Mouse (Mus musculus) G1E (cell line): ENCODE measurements around the gene Myh7b. TPM values are rescaled to one million over a fixed set of nuclear protein-coding genes. Genes with fewer than 3 reads are reported as not detected.

Experiments used
- ATAC-seq: 2 replicates; pipeline ENCODE4 v1.8.0; 2016; ENCODE audit warnings: mild to moderate bottlenecking; ENCODE audit not compliant: insufficient number of reproducible peaks, poor library complexity, low FRiP score, severe bottlenecking; ENCODE audit errors: extremely low read depth
- DNase-seq: peaks from one replicate; pipeline ENCODE4 v3.0.0; 2012; ENCODE audit warnings: low spot score
- H3K27me3 ChIP-seq: 2 replicates; pipeline ENCODE4 v1.6.1; 2012; ENCODE audit warnings: mild to moderate bottlenecking, low read length, inconsistent platforms; ENCODE audit not compliant: insufficient read depth
- H3K36me3 ChIP-seq: replicated peaks from 2 replicates; pipeline ENCODE3; 2012; ENCODE audit warnings: mild to moderate bottlenecking, inconsistent platforms
- H3K4me1 ChIP-seq: 2 replicates; pipeline ENCODE4 v1.6.1; 2012; ENCODE audit warnings: low read depth, low read length, inconsistent platforms, mixed read lengths; ENCODE audit not compliant: insufficient read depth
- H3K4me3 ChIP-seq: 2 replicates; pipeline ENCODE4 v1.5.1; 2012; ENCODE audit warnings: low read depth, mild to moderate bottlenecking, inconsistent platforms, low read length, moderate library complexity, mixed read lengths
- H3K9me3 ChIP-seq: replicated peaks from 2 replicates; pipeline ENCODE4 v1.6.1; 2012; ENCODE audit warnings: inconsistent platforms
- CTCF ChIP-seq: IDR thresholded peaks from 2 replicates; pipeline ENCODE4 v1.5.1; 2012; ENCODE audit warnings: low read depth, low read length, inconsistent platforms, mixed read lengths
- GATA1 ChIP-seq: IDR thresholded peaks from 2 replicates; pipeline ENCODE4 v1.6.1; 2012; ENCODE audit warnings: borderline replicate concordance, low read length, inconsistent platforms, mixed read lengths
- GATA2 ChIP-seq: IDR thresholded peaks from 2 replicates; pipeline ENCODE4 v1.6.1; 2012; ENCODE audit warnings: low read depth, low read length, inconsistent platforms, borderline replicate concordance
- POLR2AphosphoS5 ChIP-seq: IDR thresholded peaks from 2 replicates; pipeline ENCODE4 v1.6.1; 2012; ENCODE audit warnings: low read depth, low read length, inconsistent platforms; ENCODE audit not compliant: insufficient replicate concordance
- TAL1 ChIP-seq: conservative IDR thresholded peaks from 2 replicates; pipeline ENCODE4 v1.6.1; 2012; ENCODE audit warnings: low read depth, low read length, inconsistent platforms, mixed read lengths
- polyA plus RNA-seq: library from polyadenylated mRNA; stranded (reverse); fragments of >175 nt; gene quantifications from 2 replicates; pipeline ENCODE4 v1.2.3, GENCODE M21; 2012
- total RNA-seq, 2 experiments: library from RNA; stranded (forward) in 1 of 2; stranded (reverse) in 1 of 2; fragments of 200-1000 nt in 1 of 2; fragments of >200 nt in 1 of 2; fragmentation: Nextera tagmentation in 1 of 2; gene quantifications; 2 replicates each; pipeline ENCODE4 v1.2.3; 2014 to 2017

Gene Myh7b
- total and polyA plus RNA-seq, 3 experiments, result 1.7 to 8.3 (median 2.3) TPM

- Histone ChIP-seq H3K36me3 (peaks cover 40% of the 10 kb centered on the region), H3K27me3 (no peaks in the 10 kb centered on the region), H3K4me3 (no peak overlapping the region), H3K4me1 (peaks cover 2% of the 10 kb centered on the region; the same call in 1 of the 2 replicates), H3K9me3 (no peaks in the 10 kb centered on the region)
- peak; percentile 27; the same call in 1 of the 2 replicates for TF ChIP-seq CTCF
- TF ChIP-seq GATA2, result no peak
- no peak for ATAC-seq
- DNase-seq, result no peak
Measured at GRCm38 (mm10) chr2:155673546-155673945, 62.5 kb downstream of the Myh7b start.

- ATAC-seq (no peak), DNase-seq (no peak)
- Histone ChIP-seq H3K36me3 (peaks cover 44% of the 10 kb centered on the region), H3K9me3 (no peaks in the 10 kb centered on the region), H3K4me1 (peaks cover 9% of the 10 kb centered on the region; the same call in 1 of the 2 replicates), H3K27me3 (no peaks in the 10 kb centered on the region), H3K4me3 (no peak overlapping the region)
- no peak for TF ChIP-seq TAL1
- no peak for TF ChIP-seq GATA1
- TF ChIP-seq GATA2, result no peak
- no peak for TF ChIP-seq POLR2AphosphoS5
- no peak for TF ChIP-seq CTCF
Measured at GRCm38 (mm10) chr2:155675118-155675517, 64.1 kb downstream of the Myh7b start.

- ATAC-seq (no peak), DNase-seq (no peak)
- TF ChIP-seq GATA1 (no peak), POLR2AphosphoS5 (no peak), CTCF (no peak), GATA2 (no peak), TAL1 (no peak)
- H3K4me1 ChIP-seq, result peaks cover 32% of the 10 kb centered on the region
- peaks cover 25% of the 10 kb centered on the region for H3K36me3 ChIP-seq
- no peaks in the 10 kb centered on the region for H3K9me3 ChIP-seq
- H3K27me3 ChIP-seq, result no peaks in the 10 kb centered on the region
- no peak overlapping the region for H3K4me3 ChIP-seq
Measured at GRCm38 (mm10) chr2:155679586-155680110, 68.6 kb downstream of the Myh7b start.

- TF ChIP-seq POLR2AphosphoS5 (no peak), GATA1 (no peak)
- ATAC-seq (no peak), DNase-seq (no peak)
- Histone ChIP-seq H3K36me3 (peaks cover 27% of the 10 kb centered on the region), H3K4me3 (no peak overlapping the region), H3K9me3 (no peaks in the 10 kb centered on the region), H3K4me1 (peaks cover 33% of the 10 kb centered on the region), H3K27me3 (no peaks in the 10 kb centered on the region)
Measured at GRCm38 (mm10) chr2:155680591-155680990, 69.6 kb downstream of the Myh7b start.

- no peak for ATAC-seq
- TF ChIP-seq GATA1 (no peak), GATA2 (no peak), CTCF (no peak), POLR2AphosphoS5 (no peak), TAL1 (no peak)
- peaks cover 31% of the 10 kb centered on the region for H3K36me3 ChIP-seq
- no peaks in the 10 kb centered on the region for H3K27me3 ChIP-seq
- no peaks in the 10 kb centered on the region for H3K9me3 ChIP-seq
- H3K4me3 ChIP-seq, result no peak overlapping the region
- peaks cover 38% of the 10 kb centered on the region for H3K4me1 ChIP-seq
- no peak for DNase-seq
Measured at GRCm38 (mm10) chr2:155681194-155681593, 70.2 kb downstream of the Myh7b start.

- no peaks in the 10 kb centered on the region for H3K9me3 ChIP-seq
- H3K4me3 ChIP-seq, result no peak overlapping the region
- H3K4me1 ChIP-seq, result peaks cover 43% of the 10 kb centered on the region
- peaks cover 35% of the 10 kb centered on the region for H3K36me3 ChIP-seq
- ATAC-seq (no peak), DNase-seq (no peak)
- no peaks in the 10 kb centered on the region for H3K27me3 ChIP-seq
- TF ChIP-seq CTCF, result no peak
- no peak for TF ChIP-seq TAL1
- TF ChIP-seq GATA2, result no peak
- no peak for TF ChIP-seq GATA1
- TF ChIP-seq POLR2AphosphoS5, result no peak
Measured at GRCm38 (mm10) chr2:155681874-155682273, 70.9 kb downstream of the Myh7b start.

GRCm38 (mm10) chr2:155683137-155683536, 72.1 kb downstream of the Myh7b start:
- ATAC-seq, result peak; percentile 22; the same call in 1 of the 2 replicates
- H3K4me3 ChIP-seq, result no peak overlapping the region; the same call in 1 of the 2 replicates

More at GRCm38 (mm10) chr2:155683137-155683536, 72.1 kb downstream of the Myh7b start:
- Histone ChIP-seq H3K4me1 (peaks cover 49% of the 10 kb centered on the region), H3K9me3 (no peaks in the 10 kb centered on the region), H3K27me3 (no peaks in the 10 kb centered on the region), H3K36me3 (peaks cover 40% of the 10 kb centered on the region)
- DNase-seq, result peak; percentile 39
- TF ChIP-seq GATA1 (no peak), CTCF (no peak), POLR2AphosphoS5 (no peak), GATA2 (no peak), TAL1 (no peak)
